Mouse (Mus musculus) granulocyte monocyte progenitor cell, adult 5-6 weeks (primary cell): ENCODE data around the gene Capn7. TPM values are rescaled to one million over a fixed set of nuclear protein-coding genes. Genes with fewer than 3 reads are reported as not detected.

Experiments
- ATAC-seq: replicated peaks from 2 replicates; pipeline ENCODE4 v1.8.0; 2016; ENCODE audit warnings: mild to moderate bottlenecking, moderate TSS enrichment, inconsistent platforms; ENCODE audit not compliant: poor library complexity, severe bottlenecking
- total RNA-seq, 2 experiments: library from RNA; stranded (forward) in 1 of 2; stranded (reverse) in 1 of 2; fragments of 200-712, 200-1000 nt in 1 of 2; fragments of >200 nt in 1 of 2; fragmentation: Nextera tagmentation in 1 of 2; gene quantifications; 2 replicates each; pipeline ENCODE4 v1.2.3; 2014 to 2017

The Capn7 gene
- total RNA-seq, 2 experiments from 2014 or later = 35.9 to 49.2 TPM

- ATAC-seq = no peak
These were observed 73.8 kb downstream of the Capn7 start for GRCm38 (mm10) chr14:31410123-31410724.

GRCm38 (mm10) chr14:31410737-31411136 is 74.3 kb downstream of the Capn7 start:
- no peak for ATAC-seq

- no peak for ATAC-seq
These were observed 76.2 kb downstream of the Capn7 start for GRCm38 (mm10) chr14:31412651-31413056.

GRCm38 (mm10) chr14:31413475-31414086 is 77.1 kb downstream of the Capn7 start:
- ATAC-seq = peak; percentile 85

GRCm38 (mm10) chr14:31414235-31414966 is 78.0 kb downstream of the Capn7 start:
- ATAC-seq = 0 out of 2 replicates have a peak, but pooled peaks have one; percentile 2

GRCm38 (mm10) chr14:31414967-31415376 is 78.5 kb downstream of the Capn7 start:
- no peak for ATAC-seq

GRCm38 (mm10) chr14:31416411-31416810 is 80.0 kb downstream of the Capn7 start:
- ATAC-seq = no peak

- ATAC-seq = no peak
These were observed 80.6 kb downstream of the Capn7 start for GRCm38 (mm10) chr14:31416835-31417549.

GRCm38 (mm10) chr14:31419279-31419678 is 82.8 kb downstream of the Capn7 start:
- no peak for ATAC-seq

- no peak for ATAC-seq
These were observed 83.7 kb downstream of the Capn7 start for GRCm38 (mm10) chr14:31420135-31420534.

GRCm38 (mm10) chr14:31420562-31420961 is 84.1 kb downstream of the Capn7 start:
- no peak for ATAC-seq

GRCm38 (mm10) chr14:31420985-31421384 is 84.5 kb downstream of the Capn7 start:
- ATAC-seq = no peak

Other genes starting within 250 kb of the Capn7 start
- 183 and 200 TPM in 2 replicates for gene Smim4, start 207.7 kb upstream of the Capn7 start, total RNA-seq (2014; fragmentation: Nextera tagmentation)
- 85.5 and 91.3 TPM in 2 replicates for gene Smim4, start 207.7 kb upstream of the Capn7 start, total RNA-seq (2017)
- 107 and 116 TPM in 2 replicates for gene Nt5dc2, start 205.6 kb upstream of the Capn7 start, total RNA-seq (2014; fragmentation: Nextera tagmentation)
- 172 and 213 TPM in 2 replicates for gene Nt5dc2, start 205.6 kb upstream of the Capn7 start, total RNA-seq (2017)
- not detected in 2 replicates for gene Stab1, start 168.0 kb upstream of the Capn7 start, total RNA-seq (2014; fragmentation: Nextera tagmentation)
- gene Stab1, start 168.0 kb upstream of the Capn7 start, total RNA-seq (2017) = 3.0 TPM in 1 of 2 replicates, not detected in the other
- 4.1 TPM in 1 of 2 replicates, not detected in the other for gene Tnnc1, start 128.3 kb upstream of the Capn7 start, total RNA-seq (2014; fragmentation: Nextera tagmentation)
- gene Tnnc1, start 128.3 kb upstream of the Capn7 start, total RNA-seq (2017) = 0.82 TPM in 1 of 2 replicates, not detected in the other
- gene Nisch, start 119.7 kb upstream of the Capn7 start, total RNA-seq (2014; fragmentation: Nextera tagmentation) = 137 and 211 TPM in 2 replicates
- gene Nisch, start 119.7 kb upstream of the Capn7 start, total RNA-seq (2017) = 86.1 and 111 TPM in 2 replicates
- 0.21 TPM in 1 of 2 replicates, not detected in the other for gene Sema3g, start 118.8 kb upstream of the Capn7 start, total RNA-seq (2014; fragmentation: Nextera tagmentation)
- gene Sema3g, start 118.8 kb upstream of the Capn7 start, total RNA-seq (2017) = not detected in 2 replicates
- gene Phf7, start 85.3 kb upstream of the Capn7 start, total RNA-seq (2014; fragmentation: Nextera tagmentation) = 13.9 and 15.2 TPM in 2 replicates
- 14.8 and 17.4 TPM in 2 replicates for gene Phf7, start 85.3 kb upstream of the Capn7 start, total RNA-seq (2017)
- 29.9 and 40.9 TPM in 2 replicates for gene Bap1, start 85.2 kb upstream of the Capn7 start, total RNA-seq (2014; fragmentation: Nextera tagmentation)
- gene Bap1, start 85.2 kb upstream of the Capn7 start, total RNA-seq (2017) = 47.9 and 54.8 TPM in 2 replicates
- 0.02 and 0.32 TPM in 2 replicates for gene Dnah1, start 12.7 kb upstream of the Capn7 start, total RNA-seq (2014; fragmentation: Nextera tagmentation)
- 0.05 and 0.17 TPM in 2 replicates for gene Dnah1, start 12.7 kb upstream of the Capn7 start, total RNA-seq (2017)
- gene Sh3bp5, start 99.4 kb downstream of the Capn7 start, total RNA-seq (2014; fragmentation: Nextera tagmentation) = 5.0 and 6.3 TPM in 2 replicates
- gene Sh3bp5, start 99.4 kb downstream of the Capn7 start, total RNA-seq (2017) = 2.7 and 2.8 TPM in 2 replicates
- gene Eaf1, start 157.8 kb downstream of the Capn7 start, total RNA-seq (2014; fragmentation: Nextera tagmentation) = 26.3 and 35.0 TPM in 2 replicates
- 26.5 and 31.4 TPM in 2 replicates for gene Eaf1, start 157.8 kb downstream of the Capn7 start, total RNA-seq (2017)
- 62.4 and 64.9 TPM in 2 replicates for gene Mettl6, start 158.4 kb downstream of the Capn7 start, total RNA-seq (2014; fragmentation: Nextera tagmentation)
- gene Mettl6, start 158.4 kb downstream of the Capn7 start, total RNA-seq (2017) = 110 and 131 TPM in 2 replicates